Mouse (Mus musculus): ENCODE measurements around the gene Entpd8. TPM values are rescaled to one million over a fixed set of nuclear protein-coding genes. Genes with fewer than 3 reads are reported as not detected.

Entpd8 gene
- total RNA-seq, 1 experiment = not detected

DNA sequence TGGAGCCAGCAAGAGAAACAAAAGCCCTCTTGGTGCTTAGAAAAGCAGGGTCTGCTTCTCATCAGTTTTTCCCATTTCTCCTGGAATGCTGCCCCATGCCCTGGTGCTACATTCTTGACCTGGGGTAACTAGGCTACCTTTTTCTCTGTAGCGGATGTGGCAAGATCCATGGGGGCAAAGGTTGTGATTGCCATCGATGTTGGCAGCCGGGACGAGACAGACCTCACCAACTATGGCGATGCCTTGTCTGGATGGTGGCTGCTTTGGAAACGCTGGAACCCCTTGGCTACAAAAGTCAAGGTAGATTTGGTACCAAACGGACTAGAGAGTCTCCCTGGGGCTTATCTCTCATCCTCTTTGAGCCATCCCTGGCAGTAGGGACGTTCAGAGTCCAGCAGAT, 28.7 kb upstream of the Entpd8 start:
- Histone ChIP-seq H3K27ac (ENCODE audit: insufficient read depth, low read depth, low read length, poor library complexity, severe bottlenecking) (no peak overlapping the region), H3K4me3 (ENCODE audit: insufficient read depth in 1 of 2, low read depth in 1 of 2, low read length in 2 of 2, poor library complexity in 1 of 2, severe bottlenecking in 1 of 2) (no peak overlapping the region), H3K9ac (ENCODE audit: insufficient read depth, low read depth, low read length, poor library complexity, severe bottlenecking) (no peak overlapping the region), H3K36me3 (ENCODE audit: control insufficient read depth, insufficient read depth, low read length, poor library complexity, severe bottlenecking) (peaks cover 3% of the 10 kb centered on the region; the same call in 1 of the 2 replicates), H3K9me3 (ENCODE audit: control insufficient read depth, insufficient read depth, low read depth, low read length) (no peaks in the 10 kb centered on the region), H3K4me1 (ENCODE audit: control insufficient read depth in 2 of 2, insufficient read depth in 2 of 2, low read length in 2 of 2, poor library complexity in 1 of 2) (peaks cover 0 to 7% of the 10 kb centered on the region in 2 experiments; a peak in 1 of 4 replicates)
- in situ Hi-C loops (cut with MboI; ENCODE audit: low sequenced_read_pairs in 2 of 2, unreplicated experiment in 2 of 2) = no loop called here
- no peak for DNase-seq (ENCODE audit: low read depth, low spot score)
- no peak for TF ChIP-seq MAFK (IDR thresholded peaks at IDR 0.05; ENCODE audit: insufficient read depth, low read depth, low read length)
- no peak for TF ChIP-seq HCFC1 (IDR thresholded peaks at IDR 0.05; ENCODE audit: borderline replicate concordance, insufficient read depth, low read length)
- TF ChIP-seq ZC3H11A (IDR thresholded peaks at IDR 0.05; ENCODE audit: borderline replicate concordance, low read depth, low read length) = no peak
- no peak for TF ChIP-seq ZNF384 (IDR thresholded peaks at IDR 0.05; ENCODE audit: low read depth, low read length)
- no peak for TF ChIP-seq CHD2 (IDR thresholded peaks at IDR 0.05; ENCODE audit: low read depth, low read length)

DNA sequence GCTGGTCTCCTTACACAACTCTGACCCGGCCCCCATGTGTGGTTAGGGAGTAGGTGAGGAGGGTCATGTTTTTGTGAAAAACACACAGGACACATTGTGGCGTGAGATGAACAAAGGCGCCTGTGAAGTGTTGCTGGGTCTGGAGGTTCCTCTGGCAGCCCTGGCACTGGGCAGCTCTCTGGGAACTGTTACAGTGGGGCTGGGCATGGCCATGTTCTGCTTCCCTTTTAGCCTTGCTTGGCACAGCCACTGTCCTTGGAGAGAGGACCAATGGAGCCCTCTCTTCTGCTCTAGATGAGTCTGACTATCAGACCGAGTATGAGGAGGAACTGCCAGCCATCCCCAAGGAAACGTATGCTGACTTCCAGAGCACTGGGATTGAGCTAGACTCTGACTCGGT, 27.0 kb upstream of the Entpd8 start:
- in situ Hi-C loops (cut with MboI; ENCODE audit: low sequenced_read_pairs in 2 of 2, unreplicated experiment in 2 of 2) = no loop called here
- Histone ChIP-seq H3K9ac (ENCODE audit: insufficient read depth, low read depth, low read length, poor library complexity, severe bottlenecking) (no peak overlapping the region), H3K4me1 (ENCODE audit: control insufficient read depth in 2 of 2, insufficient read depth in 2 of 2, low read length in 2 of 2, poor library complexity in 1 of 2) (peaks cover 0 to 7% of the 10 kb centered on the region in 2 experiments; a peak in 1 of 4 replicates), H3K27ac (ENCODE audit: insufficient read depth, low read depth, low read length, poor library complexity, severe bottlenecking) (no peak overlapping the region), H3K4me3 (ENCODE audit: insufficient read depth in 1 of 2, low read depth in 1 of 2, low read length in 2 of 2, poor library complexity in 1 of 2, severe bottlenecking in 1 of 2) (no peak overlapping the region), H3K9me3 (ENCODE audit: control insufficient read depth, insufficient read depth, low read depth, low read length) (no peaks in the 10 kb centered on the region), H3K36me3 (ENCODE audit: control insufficient read depth, insufficient read depth, low read length, poor library complexity, severe bottlenecking) (peaks cover 3% of the 10 kb centered on the region; the same call in 1 of the 2 replicates)
- DNase-seq (ENCODE audit: low read depth, low spot score) = no peak
- TF ChIP-seq MAFK (IDR thresholded peaks at IDR 0.05; ENCODE audit: insufficient read depth, low read depth, low read length) (no peak), ZC3H11A (IDR thresholded peaks at IDR 0.05; ENCODE audit: borderline replicate concordance, low read depth, low read length) (no peak), ZNF384 (IDR thresholded peaks at IDR 0.05; ENCODE audit: low read depth, low read length) (no peak), HCFC1 (IDR thresholded peaks at IDR 0.05; ENCODE audit: borderline replicate concordance, insufficient read depth, low read length) (no peak), CHD2 (IDR thresholded peaks at IDR 0.05; ENCODE audit: low read depth, low read length) (no peak)

DNA sequence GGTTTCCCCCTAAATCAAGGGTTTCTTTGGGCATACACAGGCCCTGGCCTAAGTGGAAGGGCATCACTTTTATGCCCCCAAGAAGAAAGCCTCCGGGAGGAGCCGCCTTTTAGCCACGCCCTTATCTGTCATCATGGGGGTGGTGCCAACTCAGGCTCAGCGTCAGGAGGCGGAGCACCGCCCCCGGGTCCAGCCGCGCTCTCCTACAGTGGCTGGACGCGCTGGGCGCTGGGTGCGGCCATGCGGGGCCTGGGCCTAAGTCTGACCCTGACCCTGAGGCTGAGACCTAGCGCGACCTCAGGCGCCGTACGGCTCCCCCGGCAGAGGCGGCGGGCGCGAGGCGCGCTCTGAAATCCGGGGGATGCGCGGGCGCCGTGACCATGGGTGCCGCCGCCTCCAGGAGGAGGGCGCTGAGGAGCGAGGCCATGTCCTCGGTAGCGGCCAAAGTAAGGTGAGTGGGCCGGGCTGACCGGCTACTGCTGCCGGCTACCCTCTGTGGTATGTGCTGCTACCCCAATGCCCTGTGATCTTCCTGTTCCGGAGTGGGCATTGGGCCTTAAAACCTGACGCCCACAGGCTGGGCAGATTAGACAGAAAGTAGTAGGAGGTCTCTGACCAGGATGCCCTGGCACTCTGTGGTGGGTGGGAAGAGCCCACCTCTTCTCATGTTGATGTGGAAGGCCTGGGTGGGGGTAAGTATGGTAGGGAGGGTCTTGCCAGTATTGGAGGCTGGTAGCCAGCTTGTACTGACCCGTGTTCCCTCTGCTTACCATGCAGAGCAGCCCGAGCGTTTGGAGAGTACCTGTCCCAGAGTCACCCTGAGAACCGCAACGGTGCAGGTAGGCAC, 25.7 kb upstream of the Entpd8 start, which contains the start of gene Nsmf:
Nsmf (plus strand) TSS at position 135 of the 847 bp plus-strand sequence.
- Histone ChIP-seq H3K9ac (ENCODE audit: insufficient read depth, low read depth, low read length, poor library complexity, severe bottlenecking) (peak within 1 kb of the TSS; percentile 50), H3K27ac (ENCODE audit: insufficient read depth, low read depth, low read length, poor library complexity, severe bottlenecking) (no peak within 1 kb of the TSS), H3K36me3 (ENCODE audit: control insufficient read depth, insufficient read depth, low read length, poor library complexity, severe bottlenecking) (no peaks in the 10 kb centered on the region), H3K4me3 (ENCODE audit: insufficient read depth in 1 of 2, low read depth in 1 of 2, low read length in 2 of 2, poor library complexity in 1 of 2, severe bottlenecking in 1 of 2) (peak within 1 kb of the TSS; percentile 72 to 83), H3K9me3 (ENCODE audit: control insufficient read depth, insufficient read depth, low read depth, low read length) (no peaks in the 10 kb centered on the region), H3K4me1 (ENCODE audit: control insufficient read depth in 2 of 2, insufficient read depth in 2 of 2, low read length in 2 of 2, poor library complexity in 1 of 2) (peaks cover 0 to 10% of the 10 kb centered on the region in 2 experiments; a peak in 1 of 4 replicates)
- TF ChIP-seq ZNF384 (IDR thresholded peaks at IDR 0.05; ENCODE audit: low read depth, low read length) = no peak
- no peak for TF ChIP-seq CHD2 (IDR thresholded peaks at IDR 0.05; ENCODE audit: low read depth, low read length)
- no peak for TF ChIP-seq HCFC1 (IDR thresholded peaks at IDR 0.05; ENCODE audit: borderline replicate concordance, insufficient read depth, low read length)
- TF ChIP-seq MAFK (IDR thresholded peaks at IDR 0.05; ENCODE audit: insufficient read depth, low read depth, low read length) = no peak
- TF ChIP-seq ZC3H11A (IDR thresholded peaks at IDR 0.05; ENCODE audit: borderline replicate concordance, low read depth, low read length) = no peak
- peak; percentile 29 for DNase-seq (ENCODE audit: low read depth, low spot score)
- in situ Hi-C loops (cut with MboI; ENCODE audit: low sequenced_read_pairs in 2 of 2, unreplicated experiment in 2 of 2) = no loop called here

DNA sequence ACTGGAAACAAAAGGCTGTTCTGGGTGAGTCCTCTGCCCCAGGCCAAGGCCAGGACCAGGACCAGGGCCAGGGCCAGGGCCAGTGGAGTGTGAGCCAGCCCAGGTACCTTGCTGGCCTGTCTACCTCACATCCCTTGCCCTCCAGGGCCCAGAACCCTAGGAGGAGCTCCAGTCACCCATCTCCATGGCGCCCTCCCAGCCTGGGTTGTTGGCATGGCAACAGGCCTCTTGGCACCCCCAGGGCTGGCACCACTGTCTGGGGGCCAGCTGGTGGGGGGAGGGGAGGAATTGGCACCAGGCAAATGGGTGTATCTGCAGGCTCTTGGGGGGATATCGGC, 25.1 kb upstream of the Entpd8 start:
- no peaks in the 10 kb centered on the region for H3K36me3 ChIP-seq (ENCODE audit: control insufficient read depth, insufficient read depth, low read length, poor library complexity, severe bottlenecking)
- DNase-seq (ENCODE audit: low read depth, low spot score) = no peak
- peaks cover 0 to 10% of the 10 kb centered on the region in 2 experiments; a peak in 1 of 4 replicates for H3K4me1 ChIP-seq (ENCODE audit: control insufficient read depth in 2 of 2, insufficient read depth in 2 of 2, low read length in 2 of 2, poor library complexity in 1 of 2)
- no peaks in the 10 kb centered on the region for H3K9me3 ChIP-seq (ENCODE audit: control insufficient read depth, insufficient read depth, low read depth, low read length)
- no peak overlapping the region; a peak in 2 of 4 replicates for H3K4me3 ChIP-seq (ENCODE audit: insufficient read depth in 1 of 2, low read depth in 1 of 2, low read length in 2 of 2, poor library complexity in 1 of 2, severe bottlenecking in 1 of 2)
- no peak overlapping the region for H3K27ac ChIP-seq (ENCODE audit: insufficient read depth, low read depth, low read length, poor library complexity, severe bottlenecking)
- no peak overlapping the region for H3K9ac ChIP-seq (ENCODE audit: insufficient read depth, low read depth, low read length, poor library complexity, severe bottlenecking)
- TF ChIP-seq ZNF384 (IDR thresholded peaks at IDR 0.05; ENCODE audit: low read depth, low read length) = no peak
- TF ChIP-seq HCFC1 (IDR thresholded peaks at IDR 0.05; ENCODE audit: borderline replicate concordance, insufficient read depth, low read length) = no peak
- no peak for TF ChIP-seq ZC3H11A (IDR thresholded peaks at IDR 0.05; ENCODE audit: borderline replicate concordance, low read depth, low read length)
- TF ChIP-seq MAFK (IDR thresholded peaks at IDR 0.05; ENCODE audit: insufficient read depth, low read depth, low read length) = no peak
- TF ChIP-seq CHD2 (IDR thresholded peaks at IDR 0.05; ENCODE audit: low read depth, low read length) = no peak
- in situ Hi-C loops (cut with MboI; ENCODE audit: low sequenced_read_pairs in 2 of 2, unreplicated experiment in 2 of 2) = no loop called here

All from ES-E14 (cell line).